Mouse (Mus musculus) forebrain, embryonic 15.5 days (tissue): ENCODE results near the gene Cog6. TPM values are rescaled to one million over a fixed set of nuclear protein-coding genes. Genes with fewer than 3 reads are reported as not detected.

Experiments used
- polyA plus RNA-seq: library from polyadenylated mRNA; unstranded; fragments of >200 nt; fragmentation: Nextera tagmentation; extraction: Ambion mirVana; gene quantifications from 2 replicates; pipeline ENCODE4 v1.2.1, GENCODE M21; 2015

Cog6 gene
- polyA plus RNA-seq, 1 experiment from 2014 or later, result 72.0 TPM

Other genes with a start within 250 kb of the Cog6 start
- 40.1 and 41.0 TPM in 2 replicates for gene Lhfp, start 24.3 kb upstream of the Cog6 start, polyA plus RNA-seq